Mouse (Mus musculus): ENCODE measurements at regions not wholly inside any gene's neighbourhood (a gene's known extent, or its start where the extent isn't known, plus 50 kb on each side); places are given as distances from the start of the nearest gene placed in this dataset.
"Not testable (repeated sequence)": the region's sequence is repeated elsewhere in the genome, so short reads cannot be mapped to it uniquely, and the experiment has no call there.

DNA sequence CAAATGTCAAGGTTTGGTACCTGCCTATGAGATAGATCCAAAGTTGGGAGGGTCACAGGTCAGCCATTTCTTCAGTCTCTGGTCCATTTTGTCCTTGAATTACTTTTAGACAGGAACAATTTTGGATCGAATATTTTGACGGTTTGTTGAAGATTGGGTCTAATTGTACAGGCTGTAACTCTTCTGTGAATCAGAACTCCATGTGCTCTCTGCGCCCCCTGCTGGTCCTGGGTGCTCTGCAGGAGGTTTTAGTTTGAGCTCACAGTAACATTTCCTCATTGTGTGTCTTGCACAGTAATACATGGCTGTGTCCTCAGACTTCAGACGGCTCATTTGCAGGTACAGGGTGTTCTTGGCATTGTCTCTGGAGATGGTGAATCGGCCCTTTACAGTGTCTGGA, 158.1 kb downstream of the Adam6a start:
- not testable (repeated sequence) for DNase-seq

DNA sequence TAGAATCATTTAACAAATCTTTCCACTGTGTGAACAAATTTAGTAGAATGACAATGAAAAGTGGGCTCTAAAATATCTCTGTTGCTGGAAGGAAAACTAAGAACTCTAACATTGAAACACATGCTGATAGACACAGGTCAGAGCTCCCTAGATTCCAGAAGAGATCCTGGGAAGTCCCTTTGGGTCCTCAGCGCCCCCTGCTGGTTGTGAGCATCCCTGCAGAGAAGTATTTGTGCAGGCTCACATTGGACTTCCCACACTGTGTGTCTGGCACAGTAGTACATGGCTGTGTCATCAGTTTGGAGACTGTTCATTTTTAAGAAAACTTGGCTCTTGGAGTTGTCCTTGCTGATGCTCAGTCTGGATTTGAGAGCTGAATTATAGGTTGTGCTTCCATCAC, 172.7 kb downstream of the Adam6a start:
- DNase-seq: not testable (repeated sequence)

DNA sequence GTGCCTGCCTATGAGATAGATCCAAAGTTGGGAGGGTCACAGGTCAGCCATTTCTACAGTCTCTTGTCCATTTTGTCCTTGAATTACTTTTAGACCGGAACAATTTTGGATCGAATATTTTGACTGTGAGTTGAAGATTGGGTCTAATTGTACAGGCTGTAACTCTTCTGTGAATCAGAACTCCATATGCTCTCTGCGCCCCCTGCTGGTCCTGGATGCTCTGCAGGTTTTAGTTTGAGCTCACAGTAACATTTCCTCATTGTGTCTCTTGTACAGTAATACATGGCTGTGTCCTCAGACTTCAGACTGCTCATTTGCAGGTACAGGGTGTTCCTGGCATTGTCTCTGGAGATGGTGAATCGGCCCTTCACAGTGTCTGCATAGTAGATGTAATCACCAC, 192.1 kb downstream of the Adam6a start:
- DNase-seq: no peak

DNA sequence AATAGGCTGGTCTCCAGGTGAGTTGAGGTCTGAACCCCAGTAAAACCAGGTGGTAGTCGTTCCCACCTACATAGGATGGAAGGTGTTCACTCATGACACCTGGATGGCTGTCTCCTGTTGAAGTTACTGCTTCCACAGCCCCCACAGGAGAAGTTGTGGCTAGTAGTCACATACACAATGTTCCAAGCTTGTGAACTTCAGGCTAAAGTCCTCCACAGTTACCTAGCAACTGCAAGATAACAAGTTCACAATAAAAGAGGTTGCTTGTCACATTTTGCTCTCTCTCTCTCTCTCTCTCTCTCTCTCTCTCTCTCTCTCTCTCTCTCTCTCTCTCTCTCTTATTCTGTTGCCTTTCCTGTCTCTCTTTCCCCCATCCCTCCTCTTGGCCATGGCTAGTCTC, 202.6 kb downstream of the Adam6a start:
- no peak for DNase-seq

DNA sequence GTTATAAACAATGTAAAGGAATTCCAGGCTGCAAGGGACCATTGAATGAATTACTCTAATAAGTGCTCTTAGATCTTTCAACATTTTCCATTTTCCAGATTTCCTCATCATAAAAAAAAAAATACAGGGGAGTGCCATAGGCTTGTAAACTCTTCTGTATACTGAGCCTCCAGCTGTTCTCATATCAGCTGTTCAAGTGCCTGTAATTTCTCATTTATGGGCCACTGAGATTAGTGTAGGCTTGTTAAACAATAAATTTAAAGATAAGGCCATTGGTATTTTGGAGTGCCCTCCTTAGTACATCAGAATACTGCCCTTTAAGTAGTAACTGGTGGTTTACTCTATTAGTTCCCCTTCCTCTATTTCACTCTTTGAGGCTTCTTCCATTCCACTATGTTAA, 204.3 kb downstream of the Adam6a start:
- no peak for DNase-seq

DNA sequence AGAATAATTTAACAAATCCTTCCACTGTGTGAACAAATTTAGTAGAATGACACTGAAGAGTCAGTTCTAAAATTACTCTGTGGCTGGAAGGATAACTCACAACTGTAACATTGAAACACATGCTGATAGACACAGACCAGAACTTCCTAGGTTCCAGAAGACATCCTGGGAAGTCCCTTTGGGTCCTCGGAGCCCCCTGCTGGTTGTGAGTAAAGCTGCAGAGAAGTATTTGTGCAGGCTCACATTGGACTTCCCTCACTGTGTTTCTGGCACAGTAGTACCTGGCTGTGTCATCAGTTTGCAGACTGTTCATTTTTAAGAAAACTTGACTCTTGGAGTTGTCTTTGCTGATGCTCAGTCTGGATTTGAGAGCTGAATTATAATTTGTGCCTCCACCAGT, 225.9 kb downstream of the Adam6a start:
- DNase-seq: no peak

DNA sequence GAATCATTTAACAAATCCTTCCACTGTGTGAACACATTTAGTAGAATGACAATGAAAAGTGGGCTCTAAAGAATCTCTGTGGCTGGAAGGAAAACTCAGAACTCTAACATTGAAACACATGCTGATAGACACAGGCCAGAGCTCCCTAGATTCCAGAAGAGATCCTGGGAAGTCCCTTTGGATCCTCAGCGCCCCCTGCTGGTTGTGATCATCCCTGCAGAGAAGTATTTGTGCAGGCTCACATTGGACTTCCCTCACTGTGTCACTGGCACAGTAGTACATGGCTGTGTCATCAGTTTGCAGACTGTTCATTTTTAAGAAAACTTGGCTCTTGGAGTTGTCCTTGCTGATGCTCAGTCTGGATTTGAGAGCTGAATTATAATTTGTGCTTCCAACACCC, 252.2 kb downstream of the Adam6a start:
- DNase-seq: not testable (repeated sequence)

DNA sequence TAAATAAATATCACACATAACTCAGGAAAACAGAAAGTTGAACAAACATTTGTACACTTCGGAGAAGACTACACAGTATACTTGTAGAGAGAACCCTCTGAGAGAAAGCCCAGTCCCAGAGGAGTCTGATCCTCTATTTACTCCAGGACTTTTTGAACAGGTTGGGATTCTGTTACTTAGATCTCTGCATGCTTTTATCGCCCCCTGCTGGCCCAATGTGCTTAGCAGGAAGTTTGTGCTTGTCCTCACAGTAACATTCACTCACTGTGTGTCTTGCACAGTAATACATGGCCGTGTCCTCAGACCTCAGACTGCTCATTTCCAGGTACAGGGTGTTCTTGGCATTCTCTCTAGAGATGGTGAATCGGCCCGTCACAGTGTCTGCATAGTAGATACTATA, 282.7 kb downstream of the Adam6a start:
- no peak for DNase-seq

DNA sequence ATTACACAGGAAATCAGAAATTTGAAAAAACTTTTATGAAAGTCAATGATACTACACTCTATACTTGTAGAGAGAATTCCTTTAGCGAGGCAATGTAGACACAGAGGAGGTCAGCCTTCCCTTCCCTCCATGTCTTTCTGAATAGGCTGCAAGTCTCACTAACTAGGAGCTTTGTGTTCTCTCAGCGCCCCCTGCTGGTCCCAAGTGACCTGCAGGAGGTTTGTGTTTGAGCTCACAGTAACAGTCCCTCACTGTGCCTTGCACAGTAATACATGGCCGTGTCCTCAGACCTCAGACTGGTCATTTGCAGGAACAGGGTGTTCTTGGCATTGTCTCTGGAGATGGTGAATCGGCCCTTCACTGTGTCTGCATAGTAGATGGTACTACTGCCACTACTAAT, 315.2 kb downstream of the Adam6a start:
- DNase-seq: no peak

DNA sequence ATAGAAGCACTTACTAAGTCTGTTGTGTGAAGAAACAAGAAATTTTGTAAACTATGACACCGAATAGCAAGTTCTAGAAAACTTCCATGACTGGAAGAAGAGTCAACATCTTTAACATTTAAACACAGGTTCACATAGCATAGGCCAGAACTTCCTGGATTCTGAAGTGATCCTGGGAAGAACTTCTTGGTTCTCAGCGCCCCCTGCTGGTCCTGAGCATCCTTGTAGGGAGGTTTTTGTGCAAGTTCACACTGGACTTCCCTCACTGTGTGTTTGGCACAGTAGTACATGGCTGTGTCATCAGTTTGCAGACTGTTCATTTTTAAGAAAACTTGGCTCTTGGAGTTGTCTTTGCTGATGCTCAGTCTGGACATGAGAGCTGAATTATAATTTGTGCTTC, 335.1 kb downstream of the Adam6a start:
- no peak for DNase-seq

DNA sequence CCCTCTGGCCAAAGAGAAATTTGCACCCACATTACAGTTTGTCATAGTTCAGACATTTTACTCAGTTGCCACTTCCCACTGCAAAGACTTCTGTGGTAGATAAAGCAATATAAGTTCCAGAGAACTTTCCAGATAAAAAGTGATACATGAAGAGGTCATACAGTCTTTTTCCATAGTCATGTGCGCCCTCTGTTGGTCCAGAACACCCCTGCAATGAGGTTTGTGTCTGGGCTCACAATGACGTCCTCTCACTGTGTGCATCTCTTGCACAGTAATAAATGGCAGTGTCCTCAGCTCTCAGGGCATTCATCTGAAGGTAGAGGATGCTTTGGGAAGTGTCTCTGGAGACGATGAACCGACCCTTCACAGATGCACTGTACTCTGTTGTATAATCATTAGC, 352.4 kb downstream of the Adam6a start:
- DNase-seq: no peak

DNA sequence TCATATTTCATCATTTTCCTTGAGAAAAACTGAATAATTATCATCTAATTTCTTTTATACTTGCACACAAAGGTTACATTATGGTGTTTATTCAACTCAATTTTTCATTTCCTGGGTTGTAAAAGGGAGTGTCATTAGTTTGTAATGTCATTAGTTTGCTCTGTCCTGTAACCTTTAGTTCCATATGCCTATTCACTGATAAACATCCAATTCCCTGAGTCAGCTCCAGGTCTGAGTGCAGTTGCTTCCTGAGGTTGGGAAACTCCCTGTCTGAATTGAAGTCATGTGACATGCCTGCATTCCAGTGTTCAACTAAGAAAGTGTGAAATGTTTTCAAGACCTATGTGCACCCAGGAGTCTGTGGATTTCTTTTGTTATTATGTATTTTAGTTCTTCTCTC, 362.8 kb downstream of the Adam6a start:
- no peak for DNase-seq

DNA sequence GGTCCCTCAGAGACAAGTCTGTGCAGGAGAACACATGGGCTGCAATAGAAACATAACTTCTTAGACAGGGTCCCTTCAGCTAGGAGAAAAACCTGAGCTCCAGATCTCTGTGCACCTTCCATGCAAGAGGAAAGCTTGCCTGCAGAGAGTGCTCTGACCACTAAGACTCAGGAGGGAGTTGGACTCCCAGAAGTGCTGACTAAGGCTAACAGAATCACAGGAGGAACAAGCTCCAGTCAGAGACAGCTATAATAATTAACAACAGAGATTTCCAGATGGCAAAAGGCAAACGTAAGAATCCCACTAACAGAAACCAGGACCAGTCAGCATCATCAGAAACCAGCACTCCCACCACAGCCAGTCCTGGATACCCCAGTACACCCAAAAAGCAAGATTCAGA, 364.0 kb downstream of the Adam6a start:
- DNase-seq: no peak

DNA sequence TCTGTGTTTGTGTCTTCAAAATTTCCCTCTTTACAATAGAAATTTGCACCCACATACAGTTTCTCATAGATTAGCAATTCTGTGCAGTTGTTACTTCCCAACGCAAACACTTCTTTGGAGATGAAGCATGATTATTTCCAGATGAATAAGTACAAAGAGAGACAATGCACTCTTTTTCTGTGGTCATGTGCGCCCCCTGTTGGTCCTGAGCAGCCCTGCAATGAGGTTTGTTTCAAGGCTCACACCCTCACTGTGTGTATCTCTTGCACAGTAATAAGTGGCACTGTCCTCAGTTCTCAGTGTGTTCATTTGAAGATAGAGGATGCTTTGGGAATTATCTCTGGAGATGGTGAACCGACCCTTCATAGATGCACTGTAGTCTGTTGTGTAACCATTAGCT, 368.1 kb downstream of the Adam6a start:
- DNase-seq: no peak

DNA sequence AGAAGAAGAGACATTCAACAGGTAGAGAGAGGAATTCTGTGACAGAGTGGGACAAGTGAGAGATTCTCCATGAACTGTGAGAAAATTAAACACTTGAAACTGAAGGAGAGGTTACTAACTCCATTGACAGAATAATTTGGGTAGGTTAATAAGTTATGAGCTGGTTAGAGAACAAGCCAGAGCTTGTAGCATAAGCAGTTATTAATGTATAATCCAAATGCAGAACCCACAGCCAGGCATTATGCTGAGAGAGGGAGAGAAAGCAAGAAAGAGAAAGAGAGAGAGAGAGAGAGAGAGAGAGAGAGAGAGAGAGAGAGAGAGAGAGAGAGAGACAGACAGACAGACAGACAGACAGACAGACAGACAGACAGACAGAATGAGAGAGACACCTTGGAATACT, 397.0 kb downstream of the Adam6a start:
- DNase-seq: no peak

DNA sequence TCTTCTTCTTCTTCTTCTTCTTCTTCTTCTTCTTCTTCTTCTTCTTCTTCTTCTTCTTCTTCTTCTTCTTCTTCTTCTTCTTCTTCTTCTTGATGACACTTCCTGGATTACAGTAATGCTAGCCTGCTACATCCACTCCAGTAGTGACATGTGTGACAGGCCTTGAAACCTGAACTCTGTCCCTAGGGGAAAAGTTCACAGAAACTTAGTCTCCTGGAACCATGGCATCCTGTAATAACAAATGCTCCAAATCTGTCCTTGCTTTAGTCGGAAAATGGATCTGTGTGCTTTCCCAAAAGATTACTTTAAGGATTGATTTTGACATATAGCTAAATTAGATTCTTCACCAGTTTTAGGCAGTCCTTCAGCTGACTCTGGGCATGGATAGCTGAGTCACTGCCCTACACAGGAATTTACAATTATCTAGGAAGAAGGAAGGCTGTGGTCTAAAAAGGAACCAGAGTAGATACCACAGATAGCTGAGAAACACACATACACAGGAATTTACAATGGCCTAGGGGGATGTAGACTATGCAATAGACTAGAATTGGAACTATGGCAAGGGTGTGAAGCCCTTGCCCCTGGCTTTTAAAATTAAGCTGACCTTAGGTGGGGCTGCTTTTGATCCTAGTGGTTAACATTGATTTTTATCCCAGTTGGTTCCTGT, 400.1 kb downstream of the Adam6a start:
- DNase-seq: not testable (repeated sequence)

DNA sequence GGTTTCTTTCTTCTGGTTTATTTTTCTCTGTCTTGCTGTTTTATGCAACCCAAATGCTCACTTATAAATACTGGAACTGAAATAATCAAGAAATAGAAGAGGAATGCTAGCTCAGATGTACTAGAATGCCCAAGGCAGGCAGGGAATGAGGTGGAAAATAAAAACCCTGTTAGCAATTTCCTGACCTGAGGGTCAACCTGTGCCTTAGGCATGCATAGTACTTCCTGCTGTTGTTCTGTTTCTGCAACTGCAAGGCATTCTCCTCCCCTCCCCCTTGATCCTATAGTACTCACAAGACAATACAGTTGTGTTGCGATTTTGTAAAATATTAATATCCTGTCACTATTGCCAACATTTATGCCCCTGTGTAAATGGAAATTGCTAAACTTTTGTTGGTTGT, 402.1 kb downstream of the Adam6a start:
- DNase-seq: not testable (repeated sequence)

DNA sequence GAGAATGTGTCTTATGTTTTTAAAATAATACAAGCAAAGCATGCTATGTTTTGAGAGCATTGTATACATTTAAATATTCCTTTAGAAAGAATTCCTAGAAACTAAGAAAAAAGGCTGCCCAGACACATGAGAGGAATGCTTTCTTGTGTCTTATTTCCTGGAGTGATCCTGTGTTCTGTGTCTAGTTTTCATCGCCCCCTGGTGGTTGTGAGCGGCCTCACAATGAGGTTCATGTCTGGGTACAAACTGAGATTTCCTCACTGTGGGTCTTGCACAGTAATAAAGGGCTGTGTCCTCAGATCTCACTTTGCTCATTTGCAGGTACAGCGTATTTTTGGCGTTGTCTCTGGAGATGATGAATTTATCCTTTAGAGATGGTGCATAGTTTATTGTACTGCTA, 404.3 kb downstream of the Adam6a start:
- not testable (repeated sequence) for DNase-seq

DNA sequence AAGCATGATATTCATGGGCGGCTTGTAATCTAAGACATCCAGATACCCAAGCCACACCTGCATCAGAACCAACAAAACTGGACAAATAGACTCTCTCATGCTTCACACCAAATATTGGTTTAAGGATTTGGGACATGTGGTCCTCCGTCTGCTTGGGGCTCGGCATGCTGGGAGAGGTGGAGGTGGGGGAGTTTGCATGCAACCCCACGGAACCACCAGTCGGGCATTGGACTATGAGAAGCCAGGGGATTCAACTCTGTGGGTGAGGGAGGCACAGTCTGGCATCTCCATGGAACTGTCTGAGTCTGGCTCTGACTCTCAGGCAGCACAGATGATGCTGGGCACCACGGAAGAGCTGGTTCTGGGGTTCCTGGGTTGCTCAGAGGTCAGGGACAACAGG, 430.6 kb downstream of the Adam6a start:
- DNase-seq: no peak

DNA sequence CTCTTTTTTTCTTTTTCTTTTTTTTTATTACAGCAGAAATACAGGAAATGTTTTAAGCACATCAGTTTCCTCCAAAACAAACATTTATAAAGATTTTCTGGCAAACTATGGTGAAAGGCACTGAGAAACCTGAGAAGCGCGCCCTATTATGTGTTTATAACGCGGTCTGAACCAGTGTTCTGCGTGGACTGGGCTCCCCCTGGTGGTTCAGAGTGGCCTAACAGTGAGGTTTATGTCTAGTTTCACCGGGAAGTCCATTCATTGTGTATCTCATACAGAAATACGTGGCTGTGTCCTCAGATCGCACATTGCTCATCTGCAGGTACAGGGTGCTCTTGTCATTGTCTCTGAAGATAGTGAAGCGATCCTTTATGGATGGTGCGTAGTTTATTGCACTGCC, 437.9 kb downstream of the Adam6a start:
- DNase-seq: peak; percentile 25 to 54

DNA sequence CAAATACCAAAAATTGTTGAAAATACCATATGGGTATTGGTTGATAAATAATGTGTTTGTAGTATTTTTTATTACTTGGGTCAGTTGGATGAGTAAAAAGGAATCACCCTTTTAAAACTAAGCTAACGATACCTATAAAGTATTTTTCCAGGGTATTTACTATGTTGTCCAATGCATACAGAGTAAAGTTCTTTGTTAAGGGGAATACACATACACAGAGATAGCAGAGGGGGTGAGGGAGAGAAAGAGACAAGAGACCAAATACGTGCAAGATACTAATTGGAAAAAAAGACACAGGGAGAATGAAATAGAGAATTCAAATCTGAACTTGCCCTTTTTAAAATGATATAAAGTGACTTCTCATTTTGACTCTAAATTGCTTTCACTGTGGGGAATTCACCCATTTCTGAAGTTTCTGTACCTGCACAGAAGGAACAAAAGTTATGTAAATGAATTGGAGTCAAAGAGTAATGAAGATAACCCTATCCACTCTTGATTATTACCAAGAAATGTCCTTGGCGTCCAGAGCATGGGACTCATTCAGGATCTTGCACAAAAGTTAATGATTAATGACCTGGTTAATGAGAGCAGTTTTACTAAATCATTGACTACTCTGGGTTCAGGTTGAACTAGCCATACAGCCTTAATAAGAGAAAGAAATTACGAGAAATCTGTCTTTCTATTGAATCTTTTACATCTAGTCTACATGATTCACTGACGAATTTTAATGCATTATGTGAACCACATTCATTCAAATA, 443.7 kb downstream of the Adam6a start:
- DNase-seq: no peak

DNA sequence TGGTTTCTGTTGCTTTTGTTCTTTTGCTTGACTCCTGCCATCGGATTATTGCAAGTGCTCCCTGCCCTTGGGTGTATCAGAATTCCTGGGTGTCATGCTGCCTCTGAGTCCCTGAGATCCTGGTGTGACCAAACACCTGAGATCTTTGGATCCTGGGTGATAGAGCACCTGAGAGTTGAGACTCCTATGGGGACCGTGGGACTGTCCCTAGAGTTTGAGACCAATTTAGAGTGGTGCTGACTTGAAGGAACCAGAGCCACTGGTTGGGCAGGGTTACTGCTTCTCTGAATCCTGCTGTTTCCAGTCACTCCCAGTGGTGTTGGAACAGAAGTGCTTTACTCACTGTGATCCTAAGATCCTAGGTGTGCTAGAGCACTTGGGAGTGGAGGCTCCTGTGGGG, 448.7 kb downstream of the Adam6a start:
- DNase-seq: no peak

DNA sequence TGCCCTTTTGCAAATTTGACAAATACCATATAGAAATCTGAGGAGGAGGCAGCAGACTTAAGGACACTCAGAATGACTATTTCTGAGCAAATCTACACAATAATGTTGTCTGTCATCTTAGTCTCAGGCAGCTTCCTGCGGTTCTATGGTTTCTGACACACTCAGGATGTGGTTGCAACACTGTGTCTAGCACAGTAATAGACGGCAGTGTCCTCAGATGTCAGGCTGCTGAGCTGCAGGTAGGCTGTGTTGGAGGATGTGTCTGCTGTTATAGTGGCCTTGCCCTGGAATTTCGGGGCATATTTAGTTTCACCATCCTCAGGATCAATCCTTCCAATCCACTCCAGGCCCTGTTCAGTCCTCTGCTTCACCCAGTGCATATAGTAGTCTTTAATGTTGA, 450.6 kb downstream of the Adam6a start:
- not testable (repeated sequence) for DNase-seq

DNA sequence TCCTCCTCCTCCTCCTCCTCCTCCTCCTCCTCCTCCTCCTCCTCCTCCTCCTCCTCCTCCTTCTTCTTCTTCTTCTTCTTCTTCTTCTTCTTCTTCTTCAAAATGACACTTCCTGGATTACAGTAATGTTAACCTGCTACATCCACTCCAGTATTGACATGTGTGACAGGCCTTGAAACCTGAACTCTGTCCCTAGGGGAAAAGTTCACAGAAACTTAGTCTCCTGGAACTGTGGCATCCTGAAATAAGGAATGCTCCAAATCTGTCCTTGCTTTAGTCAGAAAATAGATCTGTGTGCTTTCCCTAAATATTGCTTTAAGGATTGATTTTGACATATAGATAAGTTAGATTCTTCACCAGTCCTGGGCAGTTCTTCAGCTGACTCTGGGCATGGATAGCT, 464.8 kb downstream of the Adam6a start:
- not testable (repeated sequence) for DNase-seq

DNA sequence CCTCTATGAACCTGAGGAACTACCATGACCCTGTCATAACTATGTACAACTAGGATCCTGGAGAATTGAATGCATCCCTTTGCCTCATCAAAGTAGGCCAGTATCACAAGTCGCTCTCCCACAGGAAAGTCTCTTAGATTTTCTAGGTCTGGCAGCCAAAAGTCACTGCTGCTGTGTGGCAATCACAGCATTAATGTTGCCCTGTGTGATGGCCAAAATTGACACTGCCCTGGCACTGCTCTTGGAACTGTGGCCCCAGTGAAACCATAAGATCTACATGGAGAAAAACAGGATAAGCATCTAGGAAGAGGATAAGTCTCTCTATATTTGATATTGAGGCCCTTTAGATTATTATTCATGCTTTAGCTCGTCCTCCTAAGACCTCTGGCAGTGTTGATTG, 465.7 kb downstream of the Adam6a start:
- no peak for DNase-seq
